9 mouse cellular contexts compared by ENCODE assay signal in the genomic region with DNA sequence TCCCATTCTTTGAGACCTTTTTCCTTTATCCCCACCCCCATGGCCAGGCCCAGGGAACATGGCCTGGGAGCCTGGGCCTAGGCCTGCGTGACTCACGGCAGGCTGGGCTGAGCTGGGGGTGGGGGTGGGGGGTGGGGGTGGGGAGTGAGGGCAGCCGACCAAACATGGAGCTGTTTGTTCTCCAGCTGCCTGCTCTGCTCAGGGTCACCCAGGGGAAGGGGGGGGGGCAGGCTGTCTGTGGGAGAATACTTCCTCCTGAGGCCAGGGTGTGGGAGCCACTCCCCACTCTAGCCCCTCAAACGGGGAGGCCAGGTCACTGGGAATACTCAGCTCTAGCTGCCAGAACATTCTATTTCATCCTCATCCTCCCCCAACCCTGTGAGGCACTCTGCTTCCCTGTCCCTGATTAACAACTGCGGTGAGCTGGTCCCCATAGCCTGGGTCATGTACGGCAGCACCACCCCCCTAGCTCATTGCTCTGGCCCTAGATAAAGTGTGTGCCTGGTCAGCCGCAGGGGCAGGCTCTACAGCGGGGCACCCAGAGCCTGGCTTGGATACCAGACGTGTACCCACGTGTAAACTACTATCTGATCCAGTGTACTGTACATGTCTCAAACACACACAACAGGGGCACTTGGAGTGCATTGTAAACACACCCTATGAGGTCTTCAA. TPM values are rescaled to one million over a fixed set of nuclear protein-coding genes. Genes with fewer than 3 reads are reported as not detected.
A peak's percentile ranks its signal among the peaks of the same experiment; 100 is the strongest.
DNase-seq lines count a peak whose midpoint lies in the region; ATAC-seq and TF ChIP-seq lines count a peak whose summit lies in the region.
"Had no signal": no experiment of that assay in that cellular context is flagged by ENCODE, and none has a peak within 500 bp of the region (broad histone marks: within the 10 kb centered on the region; RNA-seq: fewer than 3 reads in every experiment).

No protein-coding gene starts in this region.

- no peak for DNase-seq in forebrain, embryonic 10.5 days (ENCODE audit: extremely low spot score, low spot score)
- no peak for DNase-seq in forebrain, postnatal 0 days
- DNase-seq in adrenal gland, postnatal 14 days, result peak; percentile 72
- peak; percentile 38 for DNase-seq in hindbrain, embryonic 10.5 days (ENCODE audit: low spot score)
- no peak for DNase-seq in midbrain, embryonic 11.5 days (ENCODE audit: low spot score, missing footprints)
- DNase-seq in right cerebral cortex, postnatal 36 days (ENCODE audit: low spot score in 2 of 2), result no peak
- DNase-seq in cerebellum, adult 8-10 months, result no peak
- DNase-seq in lung, postnatal 10 days, result no peak

- H3K27ac ChIP-seq in forebrain, embryonic 10.5 days, result peak overlapping the region; percentile 67
- H3K27ac ChIP-seq in forebrain, postnatal 0 days (ENCODE audit: low read depth, low read length), result no peak overlapping the region
- H3K27ac ChIP-seq in hindbrain, embryonic 10.5 days, result peak overlapping the region; percentile 81
- peak overlapping the region; percentile 52 for H3K27ac ChIP-seq in midbrain, embryonic 11.5 days (ENCODE audit: low read depth, low read length)

- H3K27me3 ChIP-seq in forebrain, embryonic 10.5 days (ENCODE audit: poor library complexity, severe bottlenecking), result peaks cover 98% of the 10 kb centered on the region
- no peaks in the 10 kb centered on the region for H3K27me3 ChIP-seq in forebrain, postnatal 0 days (ENCODE audit: insufficient read depth, low read length)
- peaks cover 40% of the 10 kb centered on the region for H3K27me3 ChIP-seq in hindbrain, embryonic 10.5 days (ENCODE audit: insufficient read depth, poor library complexity, severe bottlenecking)
- H3K27me3 ChIP-seq in midbrain, embryonic 11.5 days (ENCODE audit: control insufficient read depth, insufficient read depth, low read length), result no peaks in the 10 kb centered on the region; the same call in 1 of the 2 replicates

- H3K4me3 ChIP-seq in forebrain, embryonic 10.5 days, result 0 out of 2 replicates have a peak overlapping the region, but pooled peaks have one; percentile 20
- no peak overlapping the region for H3K4me3 ChIP-seq in forebrain, postnatal 0 days (ENCODE audit: low read depth, low read length)
- peak overlapping the region; percentile 11; the same call in 1 of the 2 replicates for H3K4me3 ChIP-seq in hindbrain, embryonic 10.5 days
- no peak overlapping the region for H3K4me3 ChIP-seq in midbrain, embryonic 11.5 days (ENCODE audit: low read depth, low read length)

- 13% methylated on average over 10 of the region's 10 CpGs for WGBS in forebrain, embryonic 10.5 days
- 3% methylated on average over 9 of the region's 10 CpGs for WGBS in forebrain, postnatal 0 days
- 10% methylated on average over 10 of the region's 10 CpGs for WGBS in hindbrain, embryonic 10.5 days
- 14% methylated on average over 9 of the region's 10 CpGs for WGBS in midbrain, embryonic 11.5 days

- H3K9ac ChIP-seq in forebrain, postnatal 0 days, result no peak overlapping the region
- peak overlapping the region; percentile 14; the same call in 1 of the 2 replicates for H3K9ac ChIP-seq in midbrain, embryonic 11.5 days (ENCODE audit: low read length)

- no peak overlapping the region for H3K4me2 ChIP-seq in forebrain, postnatal 0 days (ENCODE audit: low read depth)
- no peak overlapping the region for H3K4me2 ChIP-seq in midbrain, embryonic 11.5 days

- H3K9me3 ChIP-seq in forebrain, embryonic 10.5 days, result no peaks in the 10 kb centered on the region
- no peaks in the 10 kb centered on the region for H3K9me3 ChIP-seq in forebrain, postnatal 0 days (ENCODE audit: low read length)
- H3K9me3 ChIP-seq in hindbrain, embryonic 10.5 days, result no peaks in the 10 kb centered on the region
- H3K9me3 ChIP-seq in midbrain, embryonic 11.5 days (ENCODE audit: control insufficient read depth, low read length), result no peaks in the 10 kb centered on the region

- no peak for TF ChIP-seq CTCF in forebrain, postnatal 0 days (IDR thresholded peaks at IDR 0.05; ENCODE audit: low read depth)

- ATAC-seq in forebrain, postnatal 0 days, result no peak; the same call in 1 of the 2 replicates
- ATAC-seq in midbrain, embryonic 11.5 days (ENCODE audit: low FRiP score), result peak; percentile 70

- peaks cover 76% of the 10 kb centered on the region for H3K4me1 ChIP-seq in forebrain, embryonic 10.5 days
- peaks cover 37% of the 10 kb centered on the region for H3K4me1 ChIP-seq in forebrain, postnatal 0 days (ENCODE audit: insufficient read depth)
- peaks cover 82% of the 10 kb centered on the region for H3K4me1 ChIP-seq in hindbrain, embryonic 10.5 days (replicated peaks)
- H3K4me1 ChIP-seq in midbrain, embryonic 11.5 days (ENCODE audit: control insufficient read depth, insufficient read depth, low read length), result peaks cover 51% of the 10 kb centered on the region

- no peaks in the 10 kb centered on the region for H3K36me3 ChIP-seq in forebrain, embryonic 10.5 days (replicated peaks)
- peaks cover 2% of the 10 kb centered on the region; the same call in 1 of the 2 replicates for H3K36me3 ChIP-seq in forebrain, postnatal 0 days (ENCODE audit: insufficient read depth)
- H3K36me3 ChIP-seq in hindbrain, embryonic 10.5 days, result no peaks in the 10 kb centered on the region
- H3K36me3 ChIP-seq in midbrain, embryonic 11.5 days (ENCODE audit: control insufficient read depth, insufficient read depth, low read length), result no peaks in the 10 kb centered on the region

RNA-seq across cellular contexts. Expression of a gene that starts 28.2 kb away (rescaled TPM):
- 1.7 and 2.2 TPM in 2 replicates for polyA plus RNA-seq in forebrain, embryonic 10.5 days (2016; fragmentation: Nextera tagmentation; extraction: Ambion mirVana)
- 101 and 149 TPM in 2 replicates for total RNA-seq in forebrain, postnatal 0 days (2014; rRNA removed)
- 6.2 and 8.1 TPM in 2 replicates for polyA plus RNA-seq in forebrain, postnatal 0 days (2015; fragmentation: Nextera tagmentation; extraction: Ambion mirVana)
- 38.4 and 45.4 TPM in 2 replicates for total RNA-seq in adrenal gland, postnatal 14 days (2021)
- polyA plus RNA-seq in hindbrain, embryonic 10.5 days (2016; fragmentation: Nextera tagmentation; extraction: Ambion mirVana), result 3.9 and 6.8 TPM in 2 replicates
- 3.5 and 4.3 TPM in 2 replicates for polyA plus RNA-seq in midbrain, embryonic 11.5 days (2014; fragmentation: Nextera tagmentation; extraction: Ambion mirVana)

RNA-seq across cellular contexts. Expression of a gene that starts 36.3 kb away (rescaled TPM):
- not detected in 2 replicates for polyA plus RNA-seq in forebrain, embryonic 10.5 days (2016; fragmentation: Nextera tagmentation; extraction: Ambion mirVana)
- total RNA-seq in forebrain, postnatal 0 days (2014; rRNA removed), result not detected in 2 replicates
- 0.92 and 1.2 TPM in 2 replicates for polyA plus RNA-seq in forebrain, postnatal 0 days (2015; fragmentation: Nextera tagmentation; extraction: Ambion mirVana)
- total RNA-seq in adrenal gland, postnatal 14 days (2021), result not detected in 2 replicates
- polyA plus RNA-seq in hindbrain, embryonic 10.5 days (2016; fragmentation: Nextera tagmentation; extraction: Ambion mirVana), result 0.50 TPM in 1 of 2 replicates, not detected in the other
- not detected in 2 replicates for polyA plus RNA-seq in midbrain, embryonic 11.5 days (2014; fragmentation: Nextera tagmentation; extraction: Ambion mirVana)

RNA-seq across cellular contexts. Expression of a gene that starts 39.3 kb away (rescaled TPM):
- polyA plus RNA-seq in forebrain, embryonic 10.5 days (2016; fragmentation: Nextera tagmentation; extraction: Ambion mirVana), result not detected in 2 replicates
- total RNA-seq in forebrain, postnatal 0 days (2014; rRNA removed), result 0.33 and 1.4 TPM in 2 replicates
- 3.8 and 4.2 TPM in 2 replicates for polyA plus RNA-seq in forebrain, postnatal 0 days (2015; fragmentation: Nextera tagmentation; extraction: Ambion mirVana)
- total RNA-seq in adrenal gland, postnatal 14 days (2021), result 5.3 and 6.6 TPM in 2 replicates
- polyA plus RNA-seq in hindbrain, embryonic 10.5 days (2016; fragmentation: Nextera tagmentation; extraction: Ambion mirVana), result not detected in 2 replicates
- polyA plus RNA-seq in midbrain, embryonic 11.5 days (2014; fragmentation: Nextera tagmentation; extraction: Ambion mirVana), result not detected in 2 replicates

RNA-seq across cellular contexts. Expression of a gene that starts 49.1 kb away (rescaled TPM):
- polyA plus RNA-seq in forebrain, embryonic 10.5 days (2016; fragmentation: Nextera tagmentation; extraction: Ambion mirVana), result 0.18 TPM in 1 of 2 replicates, not detected in the other
- total RNA-seq in forebrain, postnatal 0 days (2014; rRNA removed), result 3.3 and 4.8 TPM in 2 replicates
- 2.5 and 2.9 TPM in 2 replicates for polyA plus RNA-seq in forebrain, postnatal 0 days (2015; fragmentation: Nextera tagmentation; extraction: Ambion mirVana)
- not detected in 2 replicates for total RNA-seq in adrenal gland, postnatal 14 days (2021)
- polyA plus RNA-seq in hindbrain, embryonic 10.5 days (2016; fragmentation: Nextera tagmentation; extraction: Ambion mirVana), result 1.2 and 2.8 TPM in 2 replicates
- 0.12 TPM in 1 of 2 replicates, not detected in the other for polyA plus RNA-seq in midbrain, embryonic 11.5 days (2014; fragmentation: Nextera tagmentation; extraction: Ambion mirVana)
- polyA plus RNA-seq: large intestine, adult 2 months had no signal

RNA-seq across cellular contexts. Expression of a gene that starts 60.0 kb away (rescaled TPM):
- polyA plus RNA-seq in forebrain, embryonic 10.5 days (2016; fragmentation: Nextera tagmentation; extraction: Ambion mirVana), result not detected in 2 replicates
- total RNA-seq in forebrain, postnatal 0 days (2014; rRNA removed), result not detected in 2 replicates
- 0.13 TPM in 1 of 2 replicates, not detected in the other for polyA plus RNA-seq in forebrain, postnatal 0 days (2015; fragmentation: Nextera tagmentation; extraction: Ambion mirVana)
- 2.1 and 2.9 TPM in 2 replicates for total RNA-seq in adrenal gland, postnatal 14 days (2021)
- not detected in 2 replicates for polyA plus RNA-seq in hindbrain, embryonic 10.5 days (2016; fragmentation: Nextera tagmentation; extraction: Ambion mirVana)
- not detected in 2 replicates for polyA plus RNA-seq in midbrain, embryonic 11.5 days (2014; fragmentation: Nextera tagmentation; extraction: Ambion mirVana)
- polyA plus RNA-seq: large intestine, adult 2 months had no signal

Comparison
In these comparisons a context has a peak if more than half of its experiments do, and no peak if none do; other contexts are left out.
1. H3K4me3 ChIP-seq: peak in forebrain, embryonic 10.5 days (single experiment) and hindbrain, embryonic 10.5 days (single experiment); none in forebrain, postnatal 0 days (single experiment) and midbrain, embryonic 11.5 days (single experiment).
2. DNase-seq: peak in adrenal gland, postnatal 14 days (single experiment) and hindbrain, embryonic 10.5 days (single experiment); none in forebrain, embryonic 10.5 days (single experiment), forebrain, postnatal 0 days (single experiment), midbrain, embryonic 11.5 days (single experiment), right cerebral cortex, postnatal 36 days (0 of 2), cerebellum, adult 8-10 months (single experiment) and lung, postnatal 10 days (single experiment).